Mouse (Mus musculus) thymus, adult 2 months (tissue): Measurements from ENCODE around the gene Ccdc154.

Experiments used
- CTCF ChIP-seq: fragments of 200-500 bp; IDR thresholded peaks from 2 replicates; pipeline ENCODE4 v1.5.1; 2012; ENCODE audit warnings: mild to moderate bottlenecking, control low read depth, low read length, moderate library complexity, borderline replicate concordance; ENCODE audit not compliant: control insufficient read depth, poor library complexity, insufficient read depth; ENCODE audit errors: extremely low read depth
- POLR2A ChIP-seq: fragments of 200-500 bp; IDR thresholded peaks from 2 replicates; pipeline ENCODE4 v1.6.1; 2012; ENCODE audit warnings: mild to moderate bottlenecking, low read length, control low read depth, moderate library complexity; ENCODE audit not compliant: control insufficient read depth, poor library complexity, insufficient read depth; ENCODE audit errors: extremely low read depth

- TF ChIP-seq CTCF (no peak), POLR2A (no peak)
Measured at GRCm38 (mm10) chr17:25172558-25172957, 10.3 kb downstream of the Ccdc154 start.
